Mouse (Mus musculus) embryonic fibroblast, embryonic 13.5 days (primary cell): ENCODE measurements around the gene Naa16.

Experiments used
- CTCF ChIP-seq: IDR thresholded peaks from 2 replicates; pipeline ENCODE4 v1.5.1; 2011; ENCODE audit warnings: mild to moderate bottlenecking, control low read depth, low read length, moderate library complexity, borderline replicate concordance; ENCODE audit not compliant: insufficient read depth
- POLR2A ChIP-seq: IDR thresholded peaks from 2 replicates; pipeline ENCODE4 v1.6.1; 2011; ENCODE audit warnings: low read depth, mild to moderate bottlenecking, control low read depth, low read length, moderate library complexity

DNA sequence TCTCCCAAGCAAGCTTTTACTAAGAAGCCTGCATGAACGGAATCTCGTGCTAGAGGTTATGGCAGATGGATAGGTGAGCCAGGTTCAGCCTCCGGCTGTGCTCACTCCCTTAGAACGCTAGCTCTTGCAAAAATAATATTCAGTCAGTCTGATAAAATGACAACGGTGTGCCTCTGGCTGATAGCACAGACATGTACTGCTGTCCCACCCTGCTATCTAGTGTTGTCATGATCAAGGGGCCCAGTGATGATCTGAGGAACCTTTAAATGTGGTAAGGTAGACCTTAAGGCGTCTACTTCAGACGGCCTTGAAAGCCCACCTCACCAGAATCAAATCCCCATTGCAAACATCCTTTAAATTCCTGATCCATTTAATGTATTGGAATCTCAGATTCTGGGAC lies 94.4 kb downstream of the Naa16 start:
- TF ChIP-seq POLR2A (no peak), CTCF (no peak)
